Mouse (Mus musculus) limb, embryonic 14.5 days (tissue): ENCODE results near the gene Grm4. TPM values are rescaled to one million over a fixed set of nuclear protein-coding genes. Genes with fewer than 3 reads are reported as not detected.

Source experiments
- ATAC-seq: fragments of 200-750 bp; cut with Nextera tagmentation; 2 replicates; pipeline ENCODE4 v1.8.0; 2017; ENCODE audit warnings: low read depth, moderate number of reproducible peaks, moderate TSS enrichment; ENCODE audit not compliant: low FRiP score
- DNase-seq: peaks from one replicate; pipeline ENCODE4 v3.0.0-alpha.2; 2015; ENCODE audit warnings: low spot score
- H3K27ac ChIP-seq: fragments of 300-500 bp; sonication (generic); replicated peaks from 2 replicates; pipeline ENCODE4 v1.5.1; 2014; ENCODE audit warnings: low read depth, mild to moderate bottlenecking, low read length, moderate library complexity, mixed read lengths
- H3K27me3 ChIP-seq: fragments of 300-500 bp; sonication (generic); 2 replicates; pipeline ENCODE4 v1.6.1; 2014; ENCODE audit warnings: low read length, mixed read lengths; ENCODE audit not compliant: control insufficient read depth, insufficient read depth
- H3K36me3 ChIP-seq: fragments of 300-500 bp; sonication (generic); 2 replicates; pipeline ENCODE4 v1.6.1; 2014; ENCODE audit warnings: mild to moderate bottlenecking, low read length, moderate library complexity, mixed read lengths; ENCODE audit not compliant: control insufficient read depth, insufficient read depth
- H3K4me1 ChIP-seq: fragments of 300-500 bp; sonication (generic); 2 replicates; pipeline ENCODE4 v1.6.1; 2014; ENCODE audit warnings: antibody characterized with exemption, low read length, mixed read lengths; ENCODE audit not compliant: control insufficient read depth, insufficient read depth
- H3K4me2 ChIP-seq: fragments of 300-500 bp; sonication (generic); replicated peaks from 2 replicates; pipeline ENCODE4 v1.6.1; 2014; ENCODE audit warnings: low read depth, mild to moderate bottlenecking, low read length, moderate library complexity; ENCODE audit not compliant: severe bottlenecking
- H3K4me3 ChIP-seq: fragments of 300-500 bp; sonication (generic); replicated peaks from 2 replicates; pipeline ENCODE4 v1.5.1; 2014; ENCODE audit warnings: low read length
- H3K9ac ChIP-seq: fragments of 300-500 bp; sonication (generic); 2 replicates; pipeline ENCODE4 v1.6.1; 2014; ENCODE audit warnings: mild to moderate bottlenecking, low read depth, low read length, moderate library complexity; ENCODE audit not compliant: severe bottlenecking
- H3K9me3 ChIP-seq: fragments of 300-500 bp; sonication (generic); 2 replicates; pipeline ENCODE4 v1.6.1; 2016; ENCODE audit warnings: low read length; ENCODE audit not compliant: control insufficient read depth
- POLR2A ChIP-seq: fragments of 200-500 bp; IDR thresholded peaks from 2 replicates; pipeline ENCODE4 v1.8.0; 2012; ENCODE audit warnings: inconsistent platforms, mild to moderate bottlenecking, moderate library complexity, borderline replicate concordance; ENCODE audit not compliant: insufficient read depth, insufficient read length; ENCODE audit errors: extremely low read depth
- WGBS: fragments of 180-500 bp; shearing (Covaris S2); extraction: QIAGEN DNeasy Blood & Tissue Kit; methylation state at CpG from one replicate; pipeline ENCODE4 v1.1.7; 2014; 5-methylcytosine and 5-hydroxymethylcytosine counted together
- polyA plus RNA-seq, 2 experiments: library from polyadenylated mRNA; depleted of rRNA in 1 of 2; stranded (reverse) in 1 of 2; unstranded in 1 of 2; fragments of >200 nt; fragmentation: Nextera tagmentation in 1 of 2; extraction: Ambion mirVana in 1 of 2; gene quantifications; 2 replicates each; pipeline versions ENCODE4 v1.2.1 to v1.2.3; 2012 to 2014

Grm4 gene
- polyA plus RNA-seq, 2 experiments = 1.0 to 1.6 TPM

DNA sequence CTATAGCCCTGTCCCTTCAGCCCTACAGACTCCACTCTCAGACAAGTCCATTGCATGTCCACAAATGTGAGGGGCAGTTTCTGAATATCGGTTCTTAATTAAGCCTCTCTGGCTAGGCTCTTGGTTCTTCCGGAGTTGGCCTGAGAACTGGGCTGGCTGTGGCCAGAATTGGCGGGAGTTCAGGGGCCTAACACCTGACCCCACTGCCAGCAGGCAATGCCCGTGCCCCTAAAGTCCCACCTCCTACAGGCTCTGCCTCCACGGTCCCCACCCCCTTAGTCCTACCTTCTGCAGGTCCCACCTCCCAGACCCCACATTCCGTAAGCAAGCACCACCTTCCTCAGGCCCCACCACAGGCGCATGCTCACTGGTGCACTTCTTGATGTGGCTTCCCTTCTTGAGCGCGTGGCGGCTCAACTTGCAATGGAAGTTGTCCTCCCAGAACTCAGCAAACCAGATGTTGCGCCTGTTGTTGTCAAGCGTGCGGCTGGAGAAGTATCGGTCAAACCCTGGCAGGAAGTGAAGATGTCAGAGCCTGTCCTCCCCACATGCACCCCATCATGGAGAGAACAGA is 71.4 kb downstream of the Grm4 start:
- Histone ChIP-seq H3K4me2 (no peak overlapping the region), H3K9ac (no peak overlapping the region), H3K27ac (no peak overlapping the region), H3K4me1 (0 out of 2 replicates have a peak, but pooled peaks cover 6% of the 10 kb centered on the region), H3K27me3 (no peaks in the 10 kb centered on the region), H3K36me3 (no peaks in the 10 kb centered on the region), H3K4me3 (no peak overlapping the region), H3K9me3 (no peaks in the 10 kb centered on the region)
- WGBS = 83% methylated on average over 14 of the region's 14 CpGs
- TF ChIP-seq POLR2A = no peak
- DNase-seq (no peak), ATAC-seq (no peak)

- ATAC-seq (no peak), DNase-seq (no peak)
- H3K27me3 ChIP-seq = no peaks in the 10 kb centered on the region
- no peak overlapping the region for H3K4me2 ChIP-seq
- no peak for TF ChIP-seq POLR2A
- H3K36me3 ChIP-seq = no peaks in the 10 kb centered on the region
- 0 out of 2 replicates have a peak, but pooled peaks cover 6% of the 10 kb centered on the region for H3K4me1 ChIP-seq
- 69% methylated on average over 6 of the region's 6 CpGs for WGBS
- H3K9me3 ChIP-seq = no peaks in the 10 kb centered on the region
- H3K9ac ChIP-seq = no peak overlapping the region
- no peak overlapping the region for H3K27ac ChIP-seq
- H3K4me3 ChIP-seq = no peak overlapping the region
Observed at GRCm38 (mm10) chr17:27448749-27449148, 72.5 kb downstream of the Grm4 start.

GRCm38 (mm10) chr17:27445364-27446075 is 75.7 kb downstream of the Grm4 start:
- Histone ChIP-seq H3K4me1 (peaks cover 9% of the 10 kb centered on the region; the same call in 1 of the 2 replicates), H3K36me3 (no peaks in the 10 kb centered on the region), H3K9me3 (no peaks in the 10 kb centered on the region), H3K4me3 (no peak overlapping the region), H3K27me3 (no peaks in the 10 kb centered on the region), H3K27ac (no peak overlapping the region), H3K4me2 (no peak overlapping the region), H3K9ac (no peak overlapping the region)
- 25% methylated on average over 17 of the region's 17 CpGs for WGBS
- DNase-seq = no peak
- TF ChIP-seq POLR2A = no peak
- ATAC-seq = no peak

DNA sequence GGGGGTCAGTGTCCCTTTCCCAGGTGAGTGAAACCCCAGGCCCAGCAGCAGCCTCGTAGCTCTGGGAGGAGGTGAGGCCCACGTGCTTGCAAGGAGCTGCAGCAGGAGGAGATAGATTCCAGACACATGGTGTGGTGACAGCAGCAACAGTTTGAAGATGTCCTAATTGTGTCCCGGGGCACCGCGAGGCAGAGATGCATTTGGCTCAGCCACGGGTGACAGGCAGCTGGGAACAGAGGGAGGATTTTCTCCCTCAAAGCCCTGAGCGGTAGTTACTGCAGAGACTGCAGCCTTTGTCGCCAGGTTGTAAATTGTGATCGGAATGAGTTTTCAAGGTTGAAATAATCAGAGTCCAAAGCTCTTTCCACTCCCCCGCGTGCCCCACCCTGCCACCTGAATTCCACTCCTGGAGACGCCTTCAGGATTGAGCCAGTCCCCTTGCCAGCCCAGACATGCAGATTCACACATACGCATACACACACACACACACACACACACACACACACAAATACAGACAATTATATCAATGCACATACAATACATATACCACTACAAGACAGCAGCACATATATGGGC is 78.6 kb downstream of the Grm4 start:
- DNase-seq (no peak), ATAC-seq (no peak)
- H3K4me2 ChIP-seq = no peak overlapping the region
- no peaks in the 10 kb centered on the region for H3K9me3 ChIP-seq
- 21% methylated on average over 13 of the region's 13 CpGs for WGBS
- no peak overlapping the region for H3K9ac ChIP-seq
- no peaks in the 10 kb centered on the region for H3K27me3 ChIP-seq
- no peaks in the 10 kb centered on the region for H3K36me3 ChIP-seq
- H3K4me1 ChIP-seq = peaks cover 9% of the 10 kb centered on the region; the same call in 1 of the 2 replicates
- no peak overlapping the region for H3K27ac ChIP-seq
- no peak overlapping the region for H3K4me3 ChIP-seq
- no peak for TF ChIP-seq POLR2A

- H3K27me3 ChIP-seq = no peaks in the 10 kb centered on the region
- DNase-seq (no peak), ATAC-seq (no peak)
- H3K9ac ChIP-seq = no peak overlapping the region
- no peak overlapping the region for H3K27ac ChIP-seq
- TF ChIP-seq POLR2A = no peak
- no peaks in the 10 kb centered on the region for H3K36me3 ChIP-seq
- H3K4me1 ChIP-seq = peaks cover 9% of the 10 kb centered on the region; the same call in 1 of the 2 replicates
- no peaks in the 10 kb centered on the region for H3K9me3 ChIP-seq
- no peak overlapping the region for H3K4me3 ChIP-seq
- 72% methylated on average over 7 of the region's 7 CpGs for WGBS
- H3K4me2 ChIP-seq = no peak overlapping the region
Observed at GRCm38 (mm10) chr17:27441778-27442177, 79.4 kb downstream of the Grm4 start.
